Mouse (Mus musculus) stomach, embryonic 16.5 days (tissue): ENCODE data around the gene Tnip3. TPM values are rescaled to one million over a fixed set of nuclear protein-coding genes. Genes with fewer than 3 reads are reported as not detected.

Experiments
- ATAC-seq: fragments of 200-750 bp; cut with Nextera tagmentation; 2 replicates; pipeline ENCODE4 v1.8.0; 2017; ENCODE audit warnings: moderate number of reproducible peaks, moderate TSS enrichment; ENCODE audit not compliant: insufficient read depth, low FRiP score
- H3K27ac ChIP-seq: fragments of 300-500 bp; sonication (generic); 2 replicates; pipeline ENCODE4 v1.5.1; 2014; ENCODE audit warnings: low read length
- H3K27me3 ChIP-seq: fragments of 300-500 bp; sonication (generic); 2 replicates; pipeline ENCODE4 v1.6.1; 2014; ENCODE audit warnings: low read length, control low read depth, mixed read lengths; ENCODE audit not compliant: control insufficient read depth, insufficient read depth
- H3K36me3 ChIP-seq: fragments of 300-500 bp; sonication (generic); 2 replicates; pipeline ENCODE4 v1.6.1; 2014; ENCODE audit warnings: low read length; ENCODE audit not compliant: control insufficient read depth, insufficient read depth
- H3K4me1 ChIP-seq: fragments of 300-500 bp; sonication (generic); 2 replicates; pipeline ENCODE4 v1.6.1; 2014; ENCODE audit warnings: low read length, control low read depth, mixed read lengths; ENCODE audit not compliant: control insufficient read depth, insufficient read depth
- H3K4me2 ChIP-seq: fragments of 300-500 bp; sonication (generic); 2 replicates; pipeline ENCODE4 v1.6.1; 2014; ENCODE audit warnings: low read depth, low read length, mixed read lengths
- H3K4me3 ChIP-seq: fragments of 300-500 bp; sonication (generic); replicated peaks from 2 replicates; pipeline ENCODE4 v1.5.1; 2014; ENCODE audit warnings: mild to moderate bottlenecking, low read length
- H3K9ac ChIP-seq: fragments of 300-500 bp; sonication (generic); 2 replicates; pipeline ENCODE4 v1.6.1; 2014; ENCODE audit warnings: low read length
- H3K9me3 ChIP-seq: fragments of 300-500 bp; sonication (generic); replicated peaks from 2 replicates; pipeline ENCODE4 v1.6.1; 2016; ENCODE audit warnings: low read length, control low read depth; ENCODE audit not compliant: control insufficient read depth
- WGBS: fragments of 180-500 bp; shearing (Covaris S2); extraction: QIAGEN DNeasy Blood & Tissue Kit; methylation state at CpG from one replicate; pipeline ENCODE4 v1.1.7; 2014; 5-methylcytosine and 5-hydroxymethylcytosine counted together
- polyA plus RNA-seq: library from polyadenylated mRNA; unstranded; fragments of >200 nt; fragmentation: Nextera tagmentation; extraction: Ambion mirVana; gene quantifications from 2 replicates; pipeline ENCODE4 v1.2.1, GENCODE M21; 2015

Tnip3 gene
- polyA plus RNA-seq, 1 experiment from 2014 or later, result 0.22 TPM

DNA sequence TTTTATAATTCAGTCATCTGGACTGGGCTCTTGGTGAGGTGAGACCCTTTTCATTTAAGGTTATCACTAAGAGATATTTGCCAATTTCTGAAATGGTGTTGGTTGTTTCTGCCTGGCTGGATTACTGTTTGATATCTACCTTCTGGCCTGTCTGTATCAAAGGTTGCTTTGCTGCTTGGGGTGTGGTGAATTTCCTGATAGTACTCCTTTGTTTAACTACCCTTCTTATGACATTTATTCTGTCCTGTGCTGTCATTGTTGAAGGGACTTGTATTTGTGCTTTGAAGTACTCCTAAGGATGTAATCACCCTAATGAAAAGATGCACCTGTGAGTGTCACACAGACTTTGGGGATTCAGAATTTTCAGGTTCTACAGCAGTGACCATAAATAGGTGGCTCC lies 96.1 kb downstream of the Tnip3 start:
- H3K4me3 ChIP-seq, result no peak overlapping the region
- H3K27me3 ChIP-seq, result no peaks in the 10 kb centered on the region
- no peak for ATAC-seq
- H3K27ac ChIP-seq, result no peak overlapping the region
- no peaks in the 10 kb centered on the region for H3K9me3 ChIP-seq
- H3K9ac ChIP-seq, result no peak overlapping the region
- H3K4me2 ChIP-seq, result no peak overlapping the region
- no peaks in the 10 kb centered on the region for H3K4me1 ChIP-seq
- no peaks in the 10 kb centered on the region for H3K36me3 ChIP-seq

- H3K4me2 ChIP-seq, result no peak overlapping the region
- H3K27me3 ChIP-seq, result no peaks in the 10 kb centered on the region
- H3K36me3 ChIP-seq, result no peaks in the 10 kb centered on the region
- no peaks in the 10 kb centered on the region for H3K4me1 ChIP-seq
- no peak overlapping the region for H3K4me3 ChIP-seq
- no peaks in the 10 kb centered on the region for H3K9me3 ChIP-seq
- 66% methylated on average over 3 of the region's 3 CpGs for WGBS
- ATAC-seq, result no peak
- no peak overlapping the region for H3K9ac ChIP-seq
- H3K27ac ChIP-seq, result no peak overlapping the region
These were observed 98.1 kb downstream of the Tnip3 start for GRCm38 (mm10) chr6:65623016-65623715.

GRCm38 (mm10) chr6:65630578-65630977 lies 105.5 kb downstream of the Tnip3 start:
- H3K9ac ChIP-seq, result no peak overlapping the region
- WGBS, result 58% methylated on average over 2 of the region's 2 CpGs
- H3K27ac ChIP-seq, result no peak overlapping the region
- H3K36me3 ChIP-seq, result no peaks in the 10 kb centered on the region
- H3K4me3 ChIP-seq, result no peak overlapping the region
- no peaks in the 10 kb centered on the region for H3K4me1 ChIP-seq
- H3K4me2 ChIP-seq, result no peak overlapping the region
- ATAC-seq, result no peak
- H3K9me3 ChIP-seq, result no peaks in the 10 kb centered on the region
- H3K27me3 ChIP-seq, result no peaks in the 10 kb centered on the region

GRCm38 (mm10) chr6:65632184-65632583 lies 107.1 kb downstream of the Tnip3 start:
- no peak overlapping the region for H3K9ac ChIP-seq
- no peak for ATAC-seq
- WGBS, result 57% methylated on average over 5 of the region's 5 CpGs

DNA sequence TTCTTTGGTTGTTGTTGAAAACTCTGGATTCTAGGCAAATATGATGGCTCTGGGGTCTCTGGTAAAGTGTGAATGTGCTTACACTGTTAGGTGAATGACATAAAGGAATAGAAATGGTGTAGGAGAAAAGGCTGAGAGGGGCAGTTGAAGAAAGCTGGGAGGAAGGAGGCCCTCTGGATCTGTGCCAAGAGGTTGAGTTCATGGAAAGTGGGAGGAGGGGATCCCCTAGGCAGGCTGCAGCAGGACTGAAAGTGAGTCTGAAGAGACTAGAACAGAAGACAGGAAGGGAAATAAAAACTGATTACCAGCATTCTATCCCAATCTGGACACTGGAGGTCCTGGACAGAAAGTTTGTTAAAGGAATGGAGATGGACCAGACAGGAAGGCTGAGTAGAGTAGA lies 117.3 kb downstream of the Tnip3 start:
- Histone ChIP-seq H3K27me3 (no peaks in the 10 kb centered on the region), H3K27ac (no peak overlapping the region), H3K9me3 (no peaks in the 10 kb centered on the region), H3K4me1 (no peaks in the 10 kb centered on the region), H3K9ac (no peak overlapping the region), H3K4me2 (no peak overlapping the region), H3K36me3 (no peaks in the 10 kb centered on the region), H3K4me3 (no peak overlapping the region)
- no peak for ATAC-seq

More at GRCm38 (mm10) chr6:65632184-65632583, 107.1 kb downstream of the Tnip3 start:
- H3K4me1 ChIP-seq, result no peaks in the 10 kb centered on the region
- no peaks in the 10 kb centered on the region for H3K36me3 ChIP-seq
- no peaks in the 10 kb centered on the region for H3K9me3 ChIP-seq
- no peaks in the 10 kb centered on the region for H3K27me3 ChIP-seq
- no peak overlapping the region for H3K4me3 ChIP-seq
- no peak overlapping the region for H3K27ac ChIP-seq
- no peak overlapping the region for H3K4me2 ChIP-seq

DNA sequence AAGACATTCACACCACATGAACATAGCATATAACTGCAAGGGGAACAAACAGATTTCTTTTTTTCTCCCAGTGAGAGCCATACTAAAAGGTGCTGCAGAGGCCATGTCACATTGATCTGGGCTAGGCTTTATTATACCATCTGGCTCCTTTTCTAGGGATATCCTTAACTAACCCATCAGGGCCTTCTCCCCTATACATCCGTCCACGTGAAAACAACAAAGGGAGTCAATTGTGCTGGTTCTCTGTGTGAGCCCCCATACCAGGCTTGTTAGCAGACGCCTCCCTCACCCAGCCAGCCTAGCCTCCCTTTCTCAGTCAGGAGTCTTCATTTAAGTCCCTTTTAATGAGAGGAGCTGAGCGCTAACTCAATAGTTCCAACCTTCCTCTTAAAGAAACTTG lies 119.0 kb downstream of the Tnip3 start:
- no peaks in the 10 kb centered on the region for H3K9me3 ChIP-seq
- H3K36me3 ChIP-seq, result no peaks in the 10 kb centered on the region
- no peaks in the 10 kb centered on the region for H3K27me3 ChIP-seq
- H3K4me1 ChIP-seq, result no peaks in the 10 kb centered on the region
- H3K4me2 ChIP-seq, result no peak overlapping the region
- ATAC-seq, result no peak
- H3K9ac ChIP-seq, result no peak overlapping the region
- H3K27ac ChIP-seq, result no peak overlapping the region
- 73% methylated on average over 4 of the region's 4 CpGs for WGBS
- H3K4me3 ChIP-seq, result no peak overlapping the region

GRCm38 (mm10) chr6:65646408-65646807 lies 121.3 kb downstream of the Tnip3 start:
- no peak for ATAC-seq
- Histone ChIP-seq H3K9ac (no peak overlapping the region), H3K9me3 (no peaks in the 10 kb centered on the region), H3K36me3 (no peaks in the 10 kb centered on the region), H3K4me2 (no peak overlapping the region), H3K27ac (no peak overlapping the region), H3K4me1 (no peaks in the 10 kb centered on the region), H3K4me3 (no peak overlapping the region), H3K27me3 (no peaks in the 10 kb centered on the region)
- 69% methylated on average over 3 of the region's 3 CpGs for WGBS

- H3K9ac ChIP-seq, result no peak overlapping the region
- H3K36me3 ChIP-seq, result no peaks in the 10 kb centered on the region
- no peaks in the 10 kb centered on the region for H3K9me3 ChIP-seq
- no peak for ATAC-seq
- 85% methylated on average over 6 of the region's 6 CpGs for WGBS
- H3K4me1 ChIP-seq, result no peaks in the 10 kb centered on the region
- no peaks in the 10 kb centered on the region for H3K27me3 ChIP-seq
- no peak overlapping the region for H3K4me3 ChIP-seq
- no peak overlapping the region for H3K27ac ChIP-seq
- no peak overlapping the region for H3K4me2 ChIP-seq
These were observed 122.6 kb downstream of the Tnip3 start for GRCm38 (mm10) chr6:65647731-65648130.

DNA sequence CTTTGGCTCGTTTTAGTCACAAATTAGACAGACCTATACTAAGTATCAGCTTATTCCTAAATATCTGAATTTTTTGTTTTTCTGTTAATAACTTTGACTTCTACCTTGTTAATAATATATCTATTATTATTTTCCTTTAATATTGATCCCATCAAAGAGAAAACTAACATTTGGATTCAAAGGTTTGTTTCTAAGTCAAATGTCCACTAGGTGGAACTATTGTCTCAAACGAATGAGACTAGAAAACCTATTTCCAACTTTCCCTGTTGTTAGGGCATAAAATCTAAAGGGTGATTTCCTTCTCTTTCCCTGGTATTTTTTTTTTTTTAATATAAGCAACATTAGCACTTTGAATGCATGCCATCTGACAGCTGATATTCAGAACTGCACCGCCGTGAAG lies 126.3 kb downstream of the Tnip3 start:
- Histone ChIP-seq H3K36me3 (no peaks in the 10 kb centered on the region), H3K9ac (no peak overlapping the region), H3K27ac (no peak overlapping the region), H3K4me2 (no peak overlapping the region), H3K4me3 (no peak overlapping the region), H3K27me3 (no peaks in the 10 kb centered on the region), H3K9me3 (no peaks in the 10 kb centered on the region), H3K4me1 (no peaks in the 10 kb centered on the region)
- WGBS, result 31% methylated on average over 4 of the region's 4 CpGs
- ATAC-seq, result no peak
